Mouse (Mus musculus): ENCODE data around the gene Tspan9. TPM values are rescaled to one million over a fixed set of nuclear protein-coding genes. Genes with fewer than 3 reads are reported as not detected.

Gene Tspan9
- total RNA-seq, 1 experiment from 2014 or later: 0.67 TPM

- ATAC-seq (replicated peaks; ENCODE audit: insufficient number of reproducible peaks, low FRiP score, low TSS enrichment, poor library complexity, severe bottlenecking): peak; percentile 59
Measured at GRCm38 (mm10) chr6:128135006-128135405, 8.4 kb downstream of the Tspan9 start.

GRCm38 (mm10) chr6:128134196-128134924 is 9.0 kb downstream of the Tspan9 start:
- no peak for ATAC-seq (replicated peaks; ENCODE audit: insufficient number of reproducible peaks, low FRiP score, low TSS enrichment, poor library complexity, severe bottlenecking)

GRCm38 (mm10) chr6:128133679-128134191 is 9.7 kb downstream of the Tspan9 start:
- no peak for ATAC-seq (replicated peaks; ENCODE audit: insufficient number of reproducible peaks, low FRiP score, low TSS enrichment, poor library complexity, severe bottlenecking)

- ATAC-seq (replicated peaks; ENCODE audit: insufficient number of reproducible peaks, low FRiP score, low TSS enrichment, poor library complexity, severe bottlenecking): no peak
Measured at GRCm38 (mm10) chr6:128132581-128132980, 10.8 kb downstream of the Tspan9 start.

DNA sequence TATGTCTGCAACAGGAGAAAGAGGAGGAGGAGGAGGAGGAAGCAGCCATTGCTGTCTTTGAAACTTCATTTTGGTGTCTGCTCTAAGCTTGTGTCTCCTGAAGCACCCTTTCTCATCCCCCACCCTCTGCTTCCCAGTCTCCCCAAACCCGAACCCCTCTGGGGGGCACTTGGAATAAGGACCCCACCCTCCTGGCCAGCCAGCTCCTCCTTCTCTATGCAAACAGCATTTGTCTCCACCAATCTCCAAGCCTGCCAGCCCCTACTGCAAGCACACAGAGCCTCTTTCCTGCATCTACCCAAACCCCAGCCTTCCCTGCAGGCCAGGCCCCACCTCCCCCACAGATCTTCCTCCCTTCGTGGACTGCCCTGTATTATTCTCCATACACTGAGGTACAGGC is 12.0 kb downstream of the Tspan9 start:
- ATAC-seq (replicated peaks; ENCODE audit: insufficient number of reproducible peaks, low FRiP score, low TSS enrichment, poor library complexity, severe bottlenecking): no peak

- ATAC-seq (replicated peaks; ENCODE audit: insufficient number of reproducible peaks, low FRiP score, low TSS enrichment, poor library complexity, severe bottlenecking): no peak
Measured at GRCm38 (mm10) chr6:128130686-128131085, 12.7 kb downstream of the Tspan9 start.

DNA sequence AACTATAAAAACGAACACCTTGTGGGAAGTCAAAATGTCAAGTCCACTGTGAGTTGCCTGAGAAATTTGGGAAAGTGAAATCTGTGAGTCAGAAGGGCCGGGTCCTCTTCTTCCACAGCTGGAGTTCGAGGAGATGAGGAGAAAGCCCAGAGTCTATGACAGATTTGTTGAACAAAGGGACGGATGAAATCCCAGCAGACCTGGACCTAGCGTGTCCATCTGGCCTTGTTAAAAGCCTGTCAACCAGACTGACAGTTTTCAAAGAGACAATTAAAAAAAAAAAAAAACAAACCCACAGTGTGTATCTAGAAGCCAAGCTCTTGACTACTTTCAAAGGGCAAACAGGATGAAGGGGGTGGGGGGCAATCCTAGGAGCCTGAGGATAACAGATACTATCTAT is 14.0 kb downstream of the Tspan9 start:
- no peak for ATAC-seq (replicated peaks; ENCODE audit: insufficient number of reproducible peaks, low FRiP score, low TSS enrichment, poor library complexity, severe bottlenecking)

- ATAC-seq (replicated peaks; ENCODE audit: insufficient number of reproducible peaks, low FRiP score, low TSS enrichment, poor library complexity, severe bottlenecking): no peak
Measured at GRCm38 (mm10) chr6:128127312-128127711, 16.1 kb downstream of the Tspan9 start.

DNA sequence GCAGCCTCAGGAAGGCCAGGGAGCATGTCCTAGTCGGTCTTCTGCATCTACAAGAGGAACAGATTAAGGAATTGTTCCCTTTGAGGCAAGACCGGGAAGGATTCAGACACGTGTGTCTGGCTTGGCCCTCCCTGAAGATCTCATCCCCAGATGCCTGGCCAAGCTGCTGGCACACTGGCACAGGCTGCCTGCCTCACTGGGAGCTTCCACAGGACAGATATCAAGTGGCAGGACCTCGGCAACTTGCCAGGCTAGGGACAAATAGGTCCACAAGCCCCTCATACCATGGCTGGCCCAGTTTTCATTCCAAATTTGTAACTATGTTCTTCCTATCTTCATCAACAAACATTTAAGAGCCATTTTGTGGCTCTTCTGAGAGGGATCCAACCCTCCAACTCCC is 16.5 kb downstream of the Tspan9 start:
- ATAC-seq (replicated peaks; ENCODE audit: insufficient number of reproducible peaks, low FRiP score, low TSS enrichment, poor library complexity, severe bottlenecking): no peak

DNA sequence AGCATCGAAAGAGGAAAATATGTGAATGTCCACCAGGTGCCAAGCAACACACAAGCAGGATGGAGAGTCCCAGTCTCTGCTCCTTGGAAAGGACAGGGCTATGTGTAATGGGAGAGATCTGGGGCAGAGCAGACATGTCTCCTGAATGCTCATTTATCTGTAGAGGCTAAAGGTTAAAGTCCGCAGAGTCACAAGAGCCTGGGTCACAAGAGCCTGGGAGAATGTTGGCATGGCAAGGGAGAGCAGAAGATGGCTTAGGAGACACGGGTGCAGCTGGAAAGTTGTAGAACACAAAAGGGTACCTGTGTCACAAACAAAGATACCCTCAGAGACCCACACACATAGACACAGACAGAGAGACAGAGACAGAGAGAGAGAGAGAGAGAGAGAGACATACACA is 17.9 kb downstream of the Tspan9 start:
- no peak for ATAC-seq (replicated peaks; ENCODE audit: insufficient number of reproducible peaks, low FRiP score, low TSS enrichment, poor library complexity, severe bottlenecking)

GRCm38 (mm10) chr6:128124222-128124971 is 19.0 kb downstream of the Tspan9 start:
- no peak for ATAC-seq (replicated peaks; ENCODE audit: insufficient number of reproducible peaks, low FRiP score, low TSS enrichment, poor library complexity, severe bottlenecking)

- ATAC-seq (replicated peaks; ENCODE audit: insufficient number of reproducible peaks, low FRiP score, low TSS enrichment, poor library complexity, severe bottlenecking): no peak
Measured at GRCm38 (mm10) chr6:128122127-128122526, 21.3 kb downstream of the Tspan9 start.

- no peak for ATAC-seq (replicated peaks; ENCODE audit: insufficient number of reproducible peaks, low FRiP score, low TSS enrichment, poor library complexity, severe bottlenecking)
Measured at GRCm38 (mm10) chr6:128121691-128122090, 21.7 kb downstream of the Tspan9 start.

DNA sequence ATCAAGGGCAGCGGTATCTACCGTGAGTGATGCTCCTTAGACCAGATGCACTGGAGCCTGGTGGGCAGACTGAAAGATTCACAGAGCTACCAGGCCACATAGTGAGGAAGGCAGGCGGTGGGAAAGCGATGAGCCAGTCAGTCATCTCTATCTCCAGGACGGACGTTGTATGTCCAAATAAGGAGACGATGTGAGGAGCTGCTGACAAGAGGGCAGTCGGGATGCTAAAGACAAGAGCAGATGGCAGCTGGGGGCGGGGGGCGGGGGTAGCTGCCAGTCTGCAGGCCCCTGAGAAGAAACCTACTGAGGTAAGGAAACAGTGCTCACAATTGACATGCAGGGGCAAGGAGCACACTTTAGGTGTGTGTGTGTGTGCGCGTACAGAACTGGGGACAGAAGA is 22.6 kb downstream of the Tspan9 start:
- no peak for ATAC-seq (replicated peaks; ENCODE audit: insufficient number of reproducible peaks, low FRiP score, low TSS enrichment, poor library complexity, severe bottlenecking)

- no peak for ATAC-seq (replicated peaks; ENCODE audit: insufficient number of reproducible peaks, low FRiP score, low TSS enrichment, poor library complexity, severe bottlenecking)
Measured at GRCm38 (mm10) chr6:128118670-128119230, 24.6 kb downstream of the Tspan9 start.

DNA sequence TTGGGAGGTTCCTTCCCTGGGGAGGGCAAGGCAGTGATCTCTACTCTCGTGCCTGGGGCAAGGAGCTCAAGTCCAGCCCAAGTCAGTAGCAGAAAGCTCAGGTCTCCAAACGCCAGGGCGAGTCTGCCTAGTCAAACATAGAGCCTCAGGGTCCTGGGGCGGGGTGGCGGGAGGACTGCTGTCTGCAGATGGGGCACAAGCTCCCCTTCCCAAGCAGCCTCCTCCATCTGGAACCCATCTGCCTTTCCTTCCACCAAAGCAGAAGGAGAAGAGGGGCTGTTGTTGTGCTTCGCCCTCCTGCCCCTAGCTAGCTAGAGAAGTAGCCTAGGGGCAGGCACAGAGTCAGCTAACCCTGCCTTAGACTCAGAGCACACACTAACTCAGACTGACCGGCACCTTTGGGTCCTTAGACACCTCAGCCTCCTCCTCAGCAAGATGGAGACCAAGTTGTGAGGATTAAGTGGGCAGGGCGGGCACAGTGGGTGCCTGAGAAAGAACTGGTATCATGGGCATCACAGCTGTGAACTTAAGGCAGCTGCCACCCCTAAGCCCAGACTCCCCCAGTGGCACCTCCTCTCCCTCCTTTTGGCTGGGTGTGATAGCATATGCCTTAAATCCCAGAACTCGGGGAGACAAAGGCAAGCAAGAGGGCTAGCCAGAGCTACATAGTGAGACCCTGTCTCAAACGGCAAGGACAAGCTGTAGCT is 26.4 kb downstream of the Tspan9 start:
- no peak for ATAC-seq (replicated peaks; ENCODE audit: insufficient number of reproducible peaks, low FRiP score, low TSS enrichment, poor library complexity, severe bottlenecking)

DNA sequence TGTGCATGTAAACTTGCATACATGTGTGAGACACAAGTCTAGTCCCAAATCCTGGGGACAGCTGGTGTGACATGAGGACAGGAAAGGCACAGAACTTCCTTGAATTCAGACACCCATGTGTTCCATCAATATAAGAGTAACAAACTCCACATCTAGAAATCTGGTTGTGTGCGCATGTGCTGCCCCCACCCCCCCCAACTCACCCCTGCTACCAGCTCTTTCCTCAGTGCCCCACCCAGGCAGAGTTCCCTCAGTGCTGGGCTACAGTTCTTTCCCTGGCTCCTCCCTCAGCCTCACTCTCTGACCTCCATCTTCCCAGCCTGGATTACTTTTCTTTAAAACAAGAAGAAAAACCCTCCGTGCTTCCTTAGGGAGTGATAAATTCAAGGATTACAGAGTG is 27.1 kb downstream of the Tspan9 start:
- ATAC-seq (replicated peaks; ENCODE audit: insufficient number of reproducible peaks, low FRiP score, low TSS enrichment, poor library complexity, severe bottlenecking): no peak

DNA sequence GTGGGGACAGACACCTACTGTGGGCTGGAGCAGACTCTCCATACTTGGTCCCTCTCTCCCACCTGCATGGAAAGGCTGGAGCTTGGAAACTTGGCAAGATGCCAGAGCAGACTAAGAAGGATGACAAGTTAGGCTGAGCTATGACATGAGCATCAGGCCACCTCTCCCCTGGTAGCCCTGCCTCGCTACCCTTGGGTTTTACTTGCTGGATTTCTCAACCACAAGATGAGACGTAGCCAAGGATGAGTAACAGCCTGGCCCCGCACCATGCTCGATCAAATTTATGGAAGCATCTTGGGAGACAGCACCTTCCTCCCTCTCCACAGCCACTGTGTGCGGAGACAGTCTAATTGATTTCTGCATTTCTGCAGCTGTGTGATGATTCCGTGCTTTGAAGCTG is 28.3 kb downstream of the Tspan9 start:
- no peak for ATAC-seq (replicated peaks; ENCODE audit: insufficient number of reproducible peaks, low FRiP score, low TSS enrichment, poor library complexity, severe bottlenecking)

- ATAC-seq (replicated peaks; ENCODE audit: insufficient number of reproducible peaks, low FRiP score, low TSS enrichment, poor library complexity, severe bottlenecking): no peak
Measured at GRCm38 (mm10) chr6:128112605-128113004, 30.8 kb downstream of the Tspan9 start.

All from monocyte, adult 5-6 weeks (primary cell).